Mouse (Mus musculus) lung, embryonic 14.5 days (tissue): ENCODE results near the gene Cecr2. TPM values are rescaled to one million over a fixed set of nuclear protein-coding genes. Genes with fewer than 3 reads are reported as not detected.

Experiments used
- ATAC-seq: fragments of 200-750 bp; cut with Nextera tagmentation; 2 replicates; pipeline ENCODE4 v1.8.0; 2017; ENCODE audit warnings: mild to moderate bottlenecking, moderate TSS enrichment, moderate library complexity; ENCODE audit not compliant: insufficient read depth
- DNase-seq: peaks from one replicate; pipeline ENCODE4 v3.0.0-alpha.2; 2015
- H3K27ac ChIP-seq: fragments of 300-500 bp; sonication (generic); 2 replicates; pipeline ENCODE4 v1.5.1; 2014; ENCODE audit warnings: low read depth, mild to moderate bottlenecking, moderate library complexity
- H3K27me3 ChIP-seq: fragments of 300-500 bp; sonication (generic); 2 replicates; pipeline ENCODE4 v1.6.1; 2014; ENCODE audit warnings: low read length, control low read depth; ENCODE audit not compliant: insufficient read depth
- H3K36me3 ChIP-seq: fragments of 300-500 bp; sonication (generic); 2 replicates; pipeline ENCODE4 v1.6.1; 2014; ENCODE audit warnings: control low read depth; ENCODE audit not compliant: insufficient read depth
- H3K4me1 ChIP-seq: fragments of 300-500 bp; sonication (generic); 2 replicates; pipeline ENCODE4 v1.6.1; 2014; ENCODE audit warnings: antibody characterized with exemption, control low read depth; ENCODE audit not compliant: insufficient read depth
- H3K4me2 ChIP-seq: fragments of 300-500 bp; sonication (generic); 2 replicates; pipeline ENCODE4 v1.6.1; 2014; ENCODE audit warnings: mild to moderate bottlenecking
- H3K4me3 ChIP-seq: fragments of 300-500 bp; sonication (generic); 2 replicates; pipeline ENCODE4 v1.5.1; 2014; ENCODE audit warnings: low read depth, low read length
- H3K9ac ChIP-seq: fragments of 300-500 bp; sonication (generic); 2 replicates; pipeline ENCODE4 v1.6.1; 2014
- H3K9me3 ChIP-seq: fragments of 300-500 bp; sonication (generic); 2 replicates; pipeline ENCODE4 v1.6.1; 2016; ENCODE audit warnings: low read depth, low read length, control low read depth
- CTCF ChIP-seq: IDR thresholded peaks from 2 replicates; pipeline ENCODE4 v1.5.1; 2016; ENCODE audit warnings: antibody characterized with exemption, low read depth
- WGBS: fragments of 180-500 bp; shearing (Covaris S2); extraction: QIAGEN DNeasy Blood & Tissue Kit; methylation state at CpG from one replicate; pipeline ENCODE4 v1.1.7; 2014; 5-methylcytosine and 5-hydroxymethylcytosine counted together
- polyA plus RNA-seq: library from polyadenylated mRNA; unstranded; fragments of >200 nt; fragmentation: Nextera tagmentation; extraction: Ambion mirVana; gene quantifications from 2 replicates; pipeline ENCODE4 v1.2.1, GENCODE M21; 2014

Gene Cecr2
- polyA plus RNA-seq, 1 experiment from 2014 or later = 3.8 TPM

- H3K9me3 ChIP-seq = no peaks in the 10 kb centered on the region
- H3K4me1 ChIP-seq = no peaks in the 10 kb centered on the region
- no peaks in the 10 kb centered on the region for H3K27me3 ChIP-seq
- H3K9ac ChIP-seq = 0 out of 2 replicates have a peak overlapping the region, but pooled peaks have one; percentile 32
- WGBS = 11% methylated on average over 7 of the region's 7 CpGs
- ATAC-seq (no peak), DNase-seq (peak; percentile 4)
- no peaks in the 10 kb centered on the region for H3K36me3 ChIP-seq
- peak overlapping the region; percentile 96 for H3K4me2 ChIP-seq
- H3K27ac ChIP-seq = no peak overlapping the region
- H3K4me3 ChIP-seq = peak overlapping the region; percentile 76
- TF ChIP-seq CTCF = no peak
Measured at GRCm38 (mm10) chr6:120667911-120668310, 1.7 kb downstream of the Cecr2 start.

GRCm38 (mm10) chr6:120674121-120674520 lies 8.0 kb downstream of the Cecr2 start:
- WGBS = 56% methylated on average over 5 of the region's 5 CpGs
- Histone ChIP-seq H3K27me3 (no peaks in the 10 kb centered on the region), H3K36me3 (no peaks in the 10 kb centered on the region), H3K4me1 (no peaks in the 10 kb centered on the region), H3K27ac (no peak overlapping the region), H3K9ac (no peak overlapping the region), H3K4me2 (no peak overlapping the region), H3K4me3 (no peak overlapping the region), H3K9me3 (no peaks in the 10 kb centered on the region)
- DNase-seq = peak; percentile 19
- TF ChIP-seq CTCF = peak; percentile 51
- no peak for ATAC-seq

GRCm38 (mm10) chr6:120674881-120675280 lies 8.7 kb downstream of the Cecr2 start:
- 79% methylated on average over 4 of the region's 4 CpGs for WGBS
- Histone ChIP-seq H3K4me1 (no peaks in the 10 kb centered on the region), H3K36me3 (no peaks in the 10 kb centered on the region), H3K9me3 (no peaks in the 10 kb centered on the region), H3K9ac (no peak overlapping the region), H3K27ac (no peak overlapping the region), H3K4me3 (no peak overlapping the region), H3K27me3 (no peaks in the 10 kb centered on the region), H3K4me2 (no peak overlapping the region)
- ATAC-seq (no peak), DNase-seq (peak; percentile 42)
- TF ChIP-seq CTCF = peak; percentile 51

GRCm38 (mm10) chr6:120675979-120676378 lies 9.8 kb downstream of the Cecr2 start:
- Histone ChIP-seq H3K4me3 (no peak overlapping the region), H3K9ac (no peak overlapping the region), H3K4me2 (no peak overlapping the region), H3K27ac (no peak overlapping the region), H3K4me1 (no peaks in the 10 kb centered on the region), H3K27me3 (no peaks in the 10 kb centered on the region), H3K9me3 (no peaks in the 10 kb centered on the region), H3K36me3 (no peaks in the 10 kb centered on the region)
- DNase-seq = no peak
- 47% methylated on average over 2 of the region's 2 CpGs for WGBS
- no peak for TF ChIP-seq CTCF
- ATAC-seq = no peak

- Histone ChIP-seq H3K4me3 (no peak overlapping the region), H3K36me3 (no peaks in the 10 kb centered on the region), H3K4me2 (no peak overlapping the region), H3K27me3 (no peaks in the 10 kb centered on the region), H3K9me3 (no peaks in the 10 kb centered on the region), H3K9ac (no peak overlapping the region), H3K4me1 (no peaks in the 10 kb centered on the region), H3K27ac (no peak overlapping the region)
- ATAC-seq (no peak), DNase-seq (no peak)
- no peak for TF ChIP-seq CTCF
- 74% methylated on average over 2 of the region's 2 CpGs for WGBS
Measured at GRCm38 (mm10) chr6:120683351-120683750, 17.2 kb downstream of the Cecr2 start.

GRCm38 (mm10) chr6:120684750-120685149 lies 18.6 kb downstream of the Cecr2 start:
- H3K9me3 ChIP-seq = no peaks in the 10 kb centered on the region
- no peak overlapping the region for H3K4me2 ChIP-seq
- WGBS = 84% methylated on average over 3 of the region's 3 CpGs
- no peaks in the 10 kb centered on the region for H3K36me3 ChIP-seq
- no peak for TF ChIP-seq CTCF
- H3K27me3 ChIP-seq = no peaks in the 10 kb centered on the region
- no peak overlapping the region for H3K9ac ChIP-seq
- ATAC-seq (no peak), DNase-seq (no peak)
- H3K27ac ChIP-seq = no peak overlapping the region
- H3K4me3 ChIP-seq = no peak overlapping the region
- H3K4me1 ChIP-seq = no peaks in the 10 kb centered on the region

GRCm38 (mm10) chr6:120686872-120687650 lies 20.9 kb downstream of the Cecr2 start:
- no peak overlapping the region for H3K4me2 ChIP-seq
- no peaks in the 10 kb centered on the region for H3K9me3 ChIP-seq
- no peak overlapping the region for H3K4me3 ChIP-seq
- H3K4me1 ChIP-seq = no peaks in the 10 kb centered on the region
- H3K27me3 ChIP-seq = no peaks in the 10 kb centered on the region
- no peaks in the 10 kb centered on the region for H3K36me3 ChIP-seq
- DNase-seq = no peak
- H3K27ac ChIP-seq = no peak overlapping the region
- WGBS = 78% methylated on average over 5 of the region's 5 CpGs
- no peak overlapping the region for H3K9ac ChIP-seq
- TF ChIP-seq CTCF = no peak
- ATAC-seq = no peak

- no peak overlapping the region for H3K27ac ChIP-seq
- no peaks in the 10 kb centered on the region for H3K36me3 ChIP-seq
- no peak overlapping the region for H3K9ac ChIP-seq
- DNase-seq (no peak), ATAC-seq (no peak)
- WGBS = 19% methylated on average over 4 of the region's 4 CpGs
- no peak for TF ChIP-seq CTCF
- no peaks in the 10 kb centered on the region for H3K9me3 ChIP-seq
- no peak overlapping the region for H3K4me2 ChIP-seq
- H3K4me1 ChIP-seq = no peaks in the 10 kb centered on the region
- no peaks in the 10 kb centered on the region for H3K27me3 ChIP-seq
- no peak overlapping the region for H3K4me3 ChIP-seq
Measured at GRCm38 (mm10) chr6:120700221-120700620, 34.1 kb downstream of the Cecr2 start.
